Mouse (Mus musculus): ENCODE measurements at regions not wholly inside any gene's neighbourhood (a gene's known extent, or its start where the extent isn't known, plus 50 kb on each side); places are given as distances from the start of the nearest gene placed in this dataset.

- ATAC-seq (ENCODE audit: insufficient read depth), result no peak
- 10% methylated on average over 3 of the region's 3 CpGs for WGBS (ENCODE audit: insufficient replicate concordance)
- no peaks in the 10 kb centered on the region for H3K4me1 ChIP-seq (replicated peaks)
- no peak overlapping the region for H3K27ac ChIP-seq (replicated peaks)
- no peaks in the 10 kb centered on the region for H3K36me3 ChIP-seq (replicated peaks)
- H3K9ac ChIP-seq, result no peak overlapping the region
- H3K4me3 ChIP-seq (replicated peaks), result no peak overlapping the region
- no peak overlapping the region for H3K4me2 ChIP-seq
- H3K9me3 ChIP-seq (replicated peaks), result no peaks in the 10 kb centered on the region
- no peaks in the 10 kb centered on the region for H3K27me3 ChIP-seq
Observed at GRCm38 (mm10) chr2:46119871-46120270, 1002.7 kb upstream of the Zeb2 start.

GRCm38 (mm10) chr2:46106991-46107390 is 989.8 kb upstream of the Zeb2 start:
- Histone ChIP-seq H3K4me2 (no peak overlapping the region), H3K9ac (no peak overlapping the region), H3K27me3 (no peaks in the 10 kb centered on the region), H3K4me1 (replicated peaks) (no peaks in the 10 kb centered on the region), H3K36me3 (replicated peaks) (no peaks in the 10 kb centered on the region), H3K9me3 (replicated peaks) (no peaks in the 10 kb centered on the region), H3K27ac (replicated peaks) (no peak overlapping the region), H3K4me3 (replicated peaks) (no peak overlapping the region)
- no peak for ATAC-seq (ENCODE audit: insufficient read depth)

GRCm38 (mm10) chr2:46065034-46065802 is 948.0 kb upstream of the Zeb2 start:
- H3K27me3 ChIP-seq, result no peaks in the 10 kb centered on the region
- 0 out of 2 replicates have a peak, but pooled peaks have one; percentile 18 for ATAC-seq (ENCODE audit: insufficient read depth)
- 47% methylated on average over 7 of the region's 7 CpGs for WGBS (ENCODE audit: insufficient replicate concordance)
- H3K9ac ChIP-seq, result no peak overlapping the region
- H3K4me2 ChIP-seq, result no peak overlapping the region
- no peaks in the 10 kb centered on the region for H3K4me1 ChIP-seq (replicated peaks)
- no peak overlapping the region for H3K27ac ChIP-seq (replicated peaks)
- no peaks in the 10 kb centered on the region for H3K9me3 ChIP-seq (replicated peaks)
- no peak overlapping the region for H3K4me3 ChIP-seq (replicated peaks)
- H3K36me3 ChIP-seq (replicated peaks), result no peaks in the 10 kb centered on the region

- Histone ChIP-seq H3K27ac (replicated peaks) (no peak overlapping the region), H3K9ac (no peak overlapping the region)
Observed at GRCm38 (mm10) chr2:46055729-46056128, 938.5 kb upstream of the Zeb2 start.

GRCm38 (mm10) chr2:46054902-46055301 is 937.7 kb upstream of the Zeb2 start:
- Histone ChIP-seq H3K4me3 (replicated peaks) (no peak overlapping the region), H3K4me1 (replicated peaks) (no peaks in the 10 kb centered on the region), H3K9me3 (replicated peaks) (no peaks in the 10 kb centered on the region), H3K27ac (replicated peaks) (no peak overlapping the region), H3K36me3 (replicated peaks) (no peaks in the 10 kb centered on the region), H3K27me3 (no peaks in the 10 kb centered on the region), H3K9ac (no peak overlapping the region), H3K4me2 (no peak overlapping the region)
- WGBS (ENCODE audit: insufficient replicate concordance), result 62% methylated on average over 7 of the region's 7 CpGs
- ATAC-seq (ENCODE audit: insufficient read depth), result no peak

More at GRCm38 (mm10) chr2:46055729-46056128, 938.5 kb upstream of the Zeb2 start:
- H3K36me3 ChIP-seq (replicated peaks), result no peaks in the 10 kb centered on the region
- H3K4me1 ChIP-seq (replicated peaks), result no peaks in the 10 kb centered on the region
- WGBS (ENCODE audit: insufficient replicate concordance), result 68% methylated on average over 8 of the region's 8 CpGs
- H3K4me2 ChIP-seq, result no peak overlapping the region
- H3K4me3 ChIP-seq (replicated peaks), result no peak overlapping the region
- H3K9me3 ChIP-seq (replicated peaks), result no peaks in the 10 kb centered on the region
- H3K27me3 ChIP-seq, result no peaks in the 10 kb centered on the region
- no peak for ATAC-seq (ENCODE audit: insufficient read depth)

- Histone ChIP-seq H3K27me3 (no peaks in the 10 kb centered on the region), H3K27ac (replicated peaks) (no peak overlapping the region), H3K4me1 (replicated peaks) (no peaks in the 10 kb centered on the region), H3K9me3 (replicated peaks) (no peaks in the 10 kb centered on the region), H3K4me2 (no peak overlapping the region), H3K36me3 (replicated peaks) (no peaks in the 10 kb centered on the region), H3K9ac (no peak overlapping the region), H3K4me3 (replicated peaks) (no peak overlapping the region)
- no peak for ATAC-seq (ENCODE audit: insufficient read depth)
- 55% methylated on average over 1 of the region's 1 CpGs for WGBS (ENCODE audit: insufficient replicate concordance)
Observed at GRCm38 (mm10) chr2:46021854-46022253, 904.7 kb upstream of the Zeb2 start.

- no peak for ATAC-seq (ENCODE audit: insufficient read depth)
- Histone ChIP-seq H3K4me1 (replicated peaks) (no peaks in the 10 kb centered on the region), H3K4me3 (replicated peaks) (no peak overlapping the region), H3K27me3 (no peaks in the 10 kb centered on the region), H3K9ac (no peak overlapping the region), H3K9me3 (replicated peaks) (no peaks in the 10 kb centered on the region), H3K36me3 (replicated peaks) (no peaks in the 10 kb centered on the region), H3K27ac (replicated peaks) (no peak overlapping the region), H3K4me2 (no peak overlapping the region)
- 46% methylated on average over 3 of the region's 3 CpGs for WGBS (ENCODE audit: insufficient replicate concordance)
Observed at GRCm38 (mm10) chr2:46013771-46014269, 896.6 kb upstream of the Zeb2 start.

GRCm38 (mm10) chr2:46012716-46013115 is 895.5 kb upstream of the Zeb2 start:
- WGBS (ENCODE audit: insufficient replicate concordance), result 73% methylated on average over 1 of the region's 1 CpGs
- no peak overlapping the region for H3K27ac ChIP-seq (replicated peaks)
- no peak overlapping the region for H3K4me3 ChIP-seq (replicated peaks)
- H3K4me1 ChIP-seq (replicated peaks), result no peaks in the 10 kb centered on the region
- no peaks in the 10 kb centered on the region for H3K36me3 ChIP-seq (replicated peaks)
- H3K4me2 ChIP-seq, result no peak overlapping the region
- H3K9ac ChIP-seq, result no peak overlapping the region
- H3K9me3 ChIP-seq (replicated peaks), result no peaks in the 10 kb centered on the region
- ATAC-seq (ENCODE audit: insufficient read depth), result no peak
- no peaks in the 10 kb centered on the region for H3K27me3 ChIP-seq

- H3K4me2 ChIP-seq, result no peak overlapping the region
- H3K9ac ChIP-seq, result no peak overlapping the region
- H3K4me1 ChIP-seq (replicated peaks), result no peaks in the 10 kb centered on the region
- no peaks in the 10 kb centered on the region for H3K27me3 ChIP-seq
- no peak overlapping the region for H3K27ac ChIP-seq (replicated peaks)
- H3K9me3 ChIP-seq (replicated peaks), result no peaks in the 10 kb centered on the region
- H3K36me3 ChIP-seq (replicated peaks), result no peaks in the 10 kb centered on the region
- H3K4me3 ChIP-seq (replicated peaks), result no peak overlapping the region
- ATAC-seq (ENCODE audit: insufficient read depth), result no peak
Observed at GRCm38 (mm10) chr2:45975157-45975556, 858.0 kb upstream of the Zeb2 start.

- Histone ChIP-seq H3K27me3 (no peaks in the 10 kb centered on the region), H3K9me3 (replicated peaks) (no peaks in the 10 kb centered on the region), H3K36me3 (replicated peaks) (no peaks in the 10 kb centered on the region), H3K9ac (no peak overlapping the region), H3K4me2 (no peak overlapping the region), H3K27ac (replicated peaks) (no peak overlapping the region), H3K4me3 (replicated peaks) (no peak overlapping the region), H3K4me1 (replicated peaks) (no peaks in the 10 kb centered on the region)
- ATAC-seq (ENCODE audit: insufficient read depth), result no peak
- WGBS (ENCODE audit: insufficient replicate concordance), result 54% methylated on average over 5 of the region's 5 CpGs
Observed at GRCm38 (mm10) chr2:45968635-45969034, 851.4 kb upstream of the Zeb2 start.

GRCm38 (mm10) chr2:45956792-45957330 is 839.7 kb upstream of the Zeb2 start:
- ATAC-seq (ENCODE audit: insufficient read depth), result no peak
- Histone ChIP-seq H3K4me3 (replicated peaks) (no peak overlapping the region), H3K4me1 (replicated peaks) (no peaks in the 10 kb centered on the region), H3K27me3 (no peaks in the 10 kb centered on the region), H3K4me2 (no peak overlapping the region), H3K9me3 (replicated peaks) (no peaks in the 10 kb centered on the region), H3K9ac (no peak overlapping the region), H3K27ac (replicated peaks) (no peak overlapping the region), H3K36me3 (replicated peaks) (no peaks in the 10 kb centered on the region)
- 66% methylated on average over 4 of the region's 4 CpGs for WGBS (ENCODE audit: insufficient replicate concordance)

GRCm38 (mm10) chr2:45948758-45949157 is 831.6 kb upstream of the Zeb2 start:
- H3K4me2 ChIP-seq, result no peak overlapping the region
- 38% methylated on average over 1 of the region's 1 CpGs for WGBS (ENCODE audit: insufficient replicate concordance)
- no peak for ATAC-seq (ENCODE audit: insufficient read depth)
- no peak overlapping the region for H3K4me3 ChIP-seq (replicated peaks)
- no peak overlapping the region for H3K9ac ChIP-seq
- H3K4me1 ChIP-seq (replicated peaks), result no peaks in the 10 kb centered on the region
- no peak overlapping the region for H3K27ac ChIP-seq (replicated peaks)
- no peaks in the 10 kb centered on the region for H3K36me3 ChIP-seq (replicated peaks)
- no peaks in the 10 kb centered on the region for H3K27me3 ChIP-seq
- no peaks in the 10 kb centered on the region for H3K9me3 ChIP-seq (replicated peaks)

All from liver, embryonic 15.5 days (tissue).